Mouse (Mus musculus): ENCODE data around the gene Trpm1.

Gene Trpm1

GRCm38 (mm10) chr7:64153535-64153934 lies at the start of gene Trpm1:
Gene Trpm1 (plus strand): TSS chr7:64153835.
- WGBS, result 97% methylated on average over 2 of the region's 2 CpGs

DNA sequence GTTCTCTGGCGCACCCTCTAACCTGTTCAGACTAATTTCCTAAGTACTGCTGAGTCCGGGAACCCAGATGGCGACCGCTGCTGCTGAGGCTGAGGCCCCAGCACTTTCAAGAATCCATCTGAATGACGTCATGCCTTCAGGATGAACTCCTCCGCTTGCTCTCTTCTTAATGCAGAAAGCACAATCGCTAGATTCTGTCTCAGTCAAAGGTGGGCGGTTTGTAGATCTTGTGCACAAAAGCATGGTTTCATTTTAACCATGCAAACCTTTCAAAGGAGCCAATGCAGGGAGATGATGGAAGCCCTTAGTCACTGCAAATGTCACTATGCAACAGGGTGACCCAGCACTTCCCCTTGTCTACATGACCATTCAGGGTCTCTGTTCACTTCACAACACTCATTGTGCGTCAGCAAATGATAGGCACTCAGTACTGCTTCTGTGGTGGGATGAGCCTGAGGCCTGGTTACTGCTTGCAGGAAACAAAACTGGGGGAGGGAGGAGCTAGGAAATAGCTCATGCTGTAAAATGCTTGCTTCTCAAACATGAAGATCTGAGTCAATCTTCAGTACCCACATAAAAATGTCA lies 31.4 kb upstream of the Trpm1 start:
- 56% methylated on average over 9 of the region's 9 CpGs for WGBS

GRCm38 (mm10) chr7:64123721-64124120 lies 29.9 kb upstream of the Trpm1 start:
- 92% methylated on average over 4 of the region's 4 CpGs for WGBS

- WGBS, result 92% methylated on average over 9 of the region's 9 CpGs
Observed at GRCm38 (mm10) chr7:64125994-64126393, 27.6 kb upstream of the Trpm1 start.

- 95% methylated on average over 2 of the region's 2 CpGs for WGBS
Observed at GRCm38 (mm10) chr7:64139866-64140265, 13.8 kb upstream of the Trpm1 start.

DNA sequence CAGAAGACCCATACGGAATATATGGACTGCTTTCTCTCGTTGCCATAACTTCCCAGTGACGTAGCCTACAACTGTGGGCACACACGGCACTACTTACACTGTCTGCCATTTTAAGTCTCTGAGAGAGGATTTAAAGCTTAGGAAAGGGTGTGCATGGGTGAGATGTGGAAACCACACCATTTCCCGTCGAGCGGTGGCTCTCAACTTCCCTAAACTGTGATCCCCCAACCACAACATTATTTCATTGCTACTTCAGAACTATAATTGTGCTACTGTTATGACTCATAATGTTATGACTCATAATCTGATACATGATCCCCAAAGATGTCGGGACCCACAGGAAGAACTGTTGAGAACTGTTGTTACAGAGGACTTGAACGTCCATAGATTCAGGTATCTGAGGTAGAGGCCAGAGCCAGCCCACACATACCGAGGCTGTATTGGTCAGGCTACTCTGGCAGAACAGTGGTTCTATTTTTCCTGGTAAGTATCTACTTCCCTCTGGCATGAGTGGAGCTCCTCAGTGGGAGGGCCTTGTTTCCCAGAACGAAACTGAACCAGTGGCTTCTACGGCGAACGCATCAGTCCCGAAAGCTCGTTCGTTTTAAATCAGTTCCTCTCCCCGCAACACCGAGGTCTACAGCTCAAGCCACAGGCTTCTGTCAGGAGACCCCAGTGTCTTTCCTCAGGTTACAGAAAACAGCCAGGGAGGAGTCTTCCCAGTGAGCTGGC lies 12.2 kb upstream of the Trpm1 start:
- WGBS, result 79% methylated on average over 19 of the region's 19 CpGs

DNA sequence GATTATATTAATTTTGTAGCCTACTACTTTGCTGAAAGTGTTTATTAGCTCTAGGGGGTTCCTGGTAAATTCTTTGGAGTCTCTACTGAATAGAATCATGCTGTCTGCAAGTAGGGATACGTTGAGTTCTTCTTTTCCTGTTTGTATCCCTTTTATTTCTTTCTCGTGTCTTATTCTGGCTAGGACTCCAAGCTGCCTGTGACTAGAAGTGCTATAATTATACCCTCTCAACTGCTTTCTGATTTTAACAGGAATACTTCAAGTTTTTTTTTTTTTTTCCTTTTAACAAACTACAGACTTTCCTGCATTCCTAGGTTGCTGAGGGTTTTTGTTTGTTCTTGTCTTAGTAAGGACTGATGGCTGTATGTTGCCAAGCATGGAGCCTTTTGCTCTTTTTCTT lies 4.3 kb upstream of the Trpm1 start:
- WGBS, result 16% methylated on average over 2 of the region's 2 CpGs

- 25% methylated on average over 2 of the region's 2 CpGs for WGBS
Observed at GRCm38 (mm10) chr7:64149747-64150146, 3.9 kb upstream of the Trpm1 start.

DNA sequence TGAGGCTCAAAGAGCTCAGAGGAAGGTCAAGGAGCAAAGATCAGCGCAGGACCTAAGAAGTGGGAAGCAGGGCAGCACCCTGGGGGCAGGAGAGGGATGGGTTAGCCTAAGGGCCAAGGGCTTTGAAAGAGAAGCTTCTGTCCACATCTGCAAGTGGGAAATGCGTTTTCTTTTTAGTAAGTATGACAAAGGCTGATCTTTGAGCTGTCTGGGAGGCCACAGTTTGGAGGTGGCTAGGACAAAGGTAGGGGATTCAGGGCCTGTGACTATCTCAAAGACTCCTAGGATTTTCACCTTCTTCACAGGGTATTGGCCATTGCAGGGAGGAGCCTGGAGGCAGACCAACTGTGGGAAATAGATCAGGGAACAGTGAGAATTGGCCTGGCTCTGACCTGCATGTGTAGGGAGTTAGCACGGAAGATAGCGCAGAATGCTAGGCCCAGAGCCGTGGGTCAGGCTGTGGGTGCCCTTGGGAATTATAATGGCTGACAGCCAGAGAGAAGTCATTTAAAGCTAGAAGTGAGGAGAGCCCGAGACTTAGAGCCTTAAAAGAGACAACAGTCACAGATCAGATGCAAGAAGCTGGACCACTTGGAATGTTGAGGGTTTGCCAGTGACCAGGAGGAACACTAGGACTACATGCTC lies 3.1 kb upstream of the Trpm1 start:
- WGBS, result 88% methylated on average over 6 of the region's 6 CpGs

DNA sequence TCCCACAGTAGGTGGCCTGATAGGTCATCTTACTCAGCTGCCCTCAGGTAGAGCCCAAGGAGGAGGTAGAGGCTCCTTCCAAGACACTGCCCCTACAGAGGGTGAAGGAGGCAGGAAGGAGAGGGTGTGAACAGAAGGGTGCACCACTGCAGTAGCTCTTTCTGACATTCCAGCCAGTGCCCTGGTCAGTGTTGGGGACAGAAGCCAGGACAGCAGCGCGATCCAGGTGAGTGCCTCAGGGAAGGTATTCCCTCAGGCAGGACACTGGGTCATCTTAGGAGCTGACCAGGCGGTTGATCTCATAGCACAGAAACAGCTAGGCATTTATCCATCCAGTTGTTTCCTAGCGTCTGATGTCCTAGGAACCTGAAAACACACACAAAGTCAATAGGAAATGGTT lies 1.6 kb downstream of the Trpm1 start:
- 58% methylated on average over 4 of the region's 4 CpGs for WGBS

DNA sequence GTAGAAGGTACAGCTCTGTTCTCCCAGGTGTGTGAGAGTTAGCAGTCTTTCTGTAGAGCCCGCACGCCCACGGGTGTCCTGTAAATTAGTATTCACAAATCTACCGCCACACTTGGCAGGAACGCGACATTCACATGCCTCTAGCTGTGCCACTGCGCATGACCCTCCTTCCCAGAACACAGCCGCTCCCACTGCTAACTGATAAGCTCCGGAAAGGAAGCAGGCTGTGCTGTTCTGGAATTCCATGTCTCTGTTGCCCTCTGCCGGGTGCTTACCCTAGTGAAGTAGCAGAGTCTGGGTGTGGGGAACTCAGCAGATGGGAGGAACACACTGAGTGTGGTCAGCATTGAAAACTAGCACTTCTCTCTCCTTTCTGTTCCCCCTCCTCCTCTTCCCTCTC lies 2.1 kb downstream of the Trpm1 start:
- WGBS, result 1% methylated on average over 10 of the region's 10 CpGs

- 19% methylated on average over 5 of the region's 5 CpGs for WGBS
Observed at GRCm38 (mm10) chr7:64156271-64156911, 2.8 kb downstream of the Trpm1 start.

DNA sequence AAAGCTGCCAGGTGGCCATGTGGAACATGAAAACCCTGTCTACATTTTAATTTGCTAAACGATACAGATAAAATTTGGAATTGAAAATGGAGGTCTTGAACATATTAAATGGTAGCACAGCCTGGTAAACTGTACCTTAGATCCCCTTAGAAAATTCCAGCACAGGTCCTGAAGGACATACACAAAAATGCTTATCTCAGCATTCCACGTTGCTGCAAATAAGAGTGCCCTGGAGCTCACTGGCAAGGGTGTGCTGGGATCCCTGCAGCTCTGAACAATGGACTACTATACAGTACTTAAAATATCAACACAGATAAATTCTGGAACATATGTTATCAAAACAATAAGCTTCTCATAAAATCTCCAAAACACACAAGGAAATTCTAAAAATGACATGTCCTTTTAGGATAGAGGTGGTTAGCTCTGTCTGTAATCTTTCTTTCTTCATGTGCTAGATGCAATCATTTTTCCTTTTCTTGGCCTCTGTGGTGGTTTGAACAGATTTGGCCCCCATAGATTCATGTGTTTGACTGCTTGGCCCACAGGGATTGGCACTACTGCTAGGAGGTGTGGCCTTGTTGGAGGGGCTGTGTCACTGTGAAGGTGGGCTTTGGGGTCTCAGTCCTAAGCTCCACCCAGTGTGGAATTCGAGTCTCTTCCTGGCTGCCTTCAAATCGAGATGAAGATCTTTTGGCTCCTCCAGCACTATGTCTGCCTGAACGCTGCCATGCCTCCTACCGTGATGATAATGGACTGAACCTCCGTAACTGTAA lies 3.5 kb downstream of the Trpm1 start:
- WGBS, result 70% methylated on average over 7 of the region's 7 CpGs

DNA sequence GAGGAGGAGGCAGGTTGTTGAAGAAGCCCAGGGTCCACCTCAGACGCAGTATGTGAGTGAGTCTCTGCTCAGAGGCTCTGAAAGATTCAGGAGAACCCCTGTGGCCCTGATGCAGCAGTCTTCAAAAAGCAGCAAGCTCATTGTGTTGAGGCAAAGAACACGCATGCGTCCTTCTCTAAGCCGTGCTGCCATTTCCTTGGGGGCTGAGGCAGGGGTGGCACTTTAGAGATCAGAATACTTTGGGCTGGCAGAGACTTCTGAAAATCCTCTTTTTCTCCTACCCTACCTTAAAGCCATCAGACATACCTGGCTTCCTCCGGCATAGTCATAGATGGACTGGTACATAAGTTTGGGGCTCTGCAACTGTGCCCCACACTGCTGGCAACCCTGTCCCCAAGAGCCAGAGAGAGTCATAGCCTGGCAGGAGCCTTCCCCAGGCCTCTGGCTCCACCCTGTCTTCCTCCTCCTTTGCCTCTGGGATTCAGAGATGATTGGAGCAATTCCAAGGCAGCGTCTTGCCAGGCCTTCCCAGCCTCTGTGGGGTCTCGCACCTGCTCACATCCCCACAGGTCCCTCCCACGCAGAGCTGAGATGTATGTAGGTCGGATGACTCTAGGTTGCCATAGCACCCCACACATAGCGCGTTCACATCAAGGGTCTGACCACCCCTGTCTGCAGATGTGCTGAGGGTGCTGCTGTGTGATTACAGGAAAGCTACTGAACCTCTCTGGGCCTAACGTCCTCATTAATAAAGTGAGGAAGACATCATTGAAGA lies 4.8 kb downstream of the Trpm1 start:
- 40% methylated on average over 12 of the region's 12 CpGs for WGBS

DNA sequence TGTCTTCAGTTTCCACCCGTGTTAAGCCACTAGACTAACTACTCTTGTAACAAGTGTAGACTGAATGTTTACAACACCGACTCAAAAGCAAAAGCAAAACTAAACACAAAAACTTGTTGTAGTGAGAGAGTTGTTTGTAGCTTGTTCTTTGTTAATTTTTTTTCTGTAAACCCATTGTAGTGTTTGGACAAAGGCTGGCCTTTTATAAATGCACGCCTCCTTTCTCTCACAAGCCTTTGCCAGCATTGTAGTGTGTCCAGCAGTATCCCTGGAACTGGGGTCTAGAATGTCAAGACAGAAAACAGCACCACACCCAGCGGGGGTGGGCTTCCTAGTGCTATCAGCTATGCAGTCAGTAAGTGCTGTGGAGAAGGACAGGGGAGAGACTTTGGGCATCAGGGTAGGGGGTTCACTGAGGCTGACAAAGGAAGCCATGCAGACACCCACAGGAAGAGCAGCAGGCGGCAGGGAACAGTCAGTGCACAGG lies 5.5 kb downstream of the Trpm1 start:
- 43% methylated on average over 5 of the region's 5 CpGs for WGBS

- 42% methylated on average over 7 of the region's 7 CpGs for WGBS
Observed at GRCm38 (mm10) chr7:64159612-64160591, 6.3 kb downstream of the Trpm1 start.

DNA sequence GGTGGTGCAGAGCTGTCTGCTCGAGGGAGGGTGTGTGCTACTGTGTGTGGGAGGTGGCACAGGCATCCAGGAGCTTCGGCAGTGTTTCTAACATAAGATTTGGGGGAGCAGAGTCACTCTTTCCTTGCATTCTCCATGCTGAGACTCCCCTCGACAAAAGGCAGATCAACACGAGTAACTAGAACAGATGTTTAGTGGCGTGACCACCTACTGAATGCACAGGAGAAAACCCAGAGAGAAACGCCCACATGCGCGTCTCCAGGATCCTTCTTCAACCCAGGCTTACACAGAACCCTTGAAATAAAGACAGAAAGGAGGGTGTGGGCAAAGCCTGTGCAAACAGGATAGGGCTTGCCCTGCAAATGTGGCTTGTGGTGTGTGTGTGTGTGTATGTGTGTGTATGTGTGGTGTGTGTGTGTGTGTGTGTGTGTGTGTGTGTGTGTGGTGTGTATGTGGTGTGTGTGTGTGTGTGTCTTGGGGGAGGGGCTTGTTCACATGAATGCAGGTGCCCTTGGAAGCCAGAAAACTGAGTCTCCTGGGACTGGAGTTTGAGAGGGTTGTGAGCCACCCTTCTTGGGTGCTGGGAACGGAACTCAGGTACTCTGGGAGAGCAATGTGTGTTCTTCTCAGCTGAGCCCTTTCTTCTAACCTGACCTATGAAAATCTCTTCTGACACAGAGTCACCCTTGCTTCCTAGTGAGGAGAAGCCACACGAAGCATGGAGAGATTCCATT lies 7.3 kb downstream of the Trpm1 start:
- whole genome bisulfite sequencing, result 58% methylated on average over 10 of the region's 10 CpGs

- 65% methylated on average over 7 of the region's 7 CpGs for WGBS
Observed at GRCm38 (mm10) chr7:64161990-64162389, 8.4 kb downstream of the Trpm1 start.

GRCm38 (mm10) chr7:64163086-64163485 lies 9.5 kb downstream of the Trpm1 start:
- 88% methylated on average over 3 of the region's 3 CpGs for whole genome bisulfite sequencing

All from cerebral cortex, adult 2 months (tissue).